Mouse (Mus musculus): ENCODE data around the gene Gm6509.
"Not testable (repeated sequence)": the region's sequence is repeated elsewhere in the genome, so short reads cannot be mapped to it uniquely, and the experiment has no call there.

The Gm6509 gene

DNA sequence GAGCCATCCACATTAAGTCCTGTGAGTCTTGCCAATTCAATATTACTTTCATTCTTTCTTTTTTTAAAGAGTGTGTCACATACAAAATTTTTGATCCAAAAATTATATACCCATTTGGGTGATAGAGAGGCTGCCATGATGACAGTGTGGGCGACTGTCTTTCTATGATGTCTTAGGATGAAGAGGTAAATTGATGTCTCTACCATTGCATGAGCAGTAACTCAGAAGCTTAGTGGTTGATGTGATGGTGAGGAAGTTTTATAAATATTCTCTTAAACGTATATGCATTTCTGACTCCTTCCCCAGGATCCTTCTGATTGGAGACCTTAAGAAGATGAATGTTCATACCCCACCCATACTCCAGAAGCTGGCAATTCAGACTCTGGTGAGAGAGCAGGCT is at the start of gene Gm6509:
TSS of gene Gm6509 (plus strand) at position 301 of the 400 bp plus-strand sequence.
- DNase-seq, result not testable (repeated sequence)

DNA sequence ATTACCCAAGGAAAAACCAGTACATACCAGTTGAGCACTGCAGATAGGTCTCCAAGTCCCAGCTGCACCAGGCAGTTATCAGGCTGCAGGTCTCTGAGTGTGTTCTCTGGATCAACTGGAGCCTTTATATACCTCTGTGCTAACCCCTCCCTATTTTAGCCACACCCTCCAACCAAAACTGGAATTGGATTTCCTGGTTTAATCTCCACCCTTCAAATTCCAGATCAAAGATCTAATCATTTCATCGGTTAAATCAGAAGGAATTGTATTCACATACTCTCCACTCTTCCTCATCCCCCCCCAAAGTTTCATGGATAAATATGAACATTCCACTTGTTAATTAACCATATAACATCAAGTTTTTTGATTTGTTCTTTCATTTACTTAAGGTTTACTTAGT is 7.5 kb upstream of the Gm6509 start, which contains the start of gene Gm3147:
TSS of gene Gm3147 (minus strand) at position 101 of the 400 bp plus-strand sequence.
- not testable (repeated sequence) for DNase-seq

DNA sequence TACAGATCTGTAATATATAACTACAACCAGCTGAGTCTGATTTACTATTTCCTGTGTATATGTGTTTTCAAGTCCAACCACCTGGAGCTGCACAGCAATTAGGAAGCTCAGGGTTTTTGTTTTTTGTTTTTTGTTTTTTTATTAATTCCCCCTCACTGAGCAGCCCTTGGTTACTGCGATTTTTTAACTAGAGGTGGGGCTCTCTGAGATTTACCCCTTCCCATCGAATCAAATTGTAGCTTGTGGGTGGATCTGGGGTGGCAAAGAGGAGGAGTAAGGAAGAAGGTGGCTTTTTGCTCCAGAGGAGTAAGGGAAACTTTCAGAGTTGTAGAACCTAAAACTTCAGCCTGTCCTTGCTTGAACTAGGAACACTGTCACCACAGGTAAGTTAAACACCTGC is 24.3 kb downstream of the Gm6509 start, which contains the start of gene Gm6205:
TSS of gene Gm6205 (plus strand) at position 301 of the 400 bp plus-strand sequence.
- not testable (repeated sequence) for DNase-seq
